20 mouse cellular contexts compared by ENCODE assay signal in genomic region chr12:70302022-70302720, GRCm38 (mm10). TPM values are rescaled to one million over a fixed set of nuclear protein-coding genes. Genes with fewer than 3 reads are reported as not detected.
DNase-seq lines count a peak whose midpoint lies in the region; ATAC-seq and TF ChIP-seq lines count a peak whose summit lies in the region.
"Had no signal": no experiment of that assay in that cellular context is flagged by ENCODE, and none has a peak within 500 bp of the region (broad histone marks: within the 10 kb centered on the region; RNA-seq: fewer than 3 reads in every experiment).

No protein-coding gene starts in this region.

- no peaks in the 10 kb centered on the region for H3K4me1 ChIP-seq in lung, postnatal 0 days (ENCODE audit: insufficient read depth, low read depth, low read length)
- H3K4me1 ChIP-seq in cortical plate, adult 2 months (ENCODE audit: control insufficient read depth, insufficient read depth, low read length): peaks cover 34% of the 10 kb centered on the region
- H3K4me1 ChIP-seq: embryonic facial prominence, embryonic 15.5 days; forebrain, embryonic 10.5 days; hindbrain, embryonic 10.5 days had no signal

- H3K4me3 ChIP-seq in layer of hippocampus, adult 2 months: no peak overlapping the region
- no peak overlapping the region for H3K4me3 ChIP-seq in lung, postnatal 0 days (ENCODE audit: low read depth, low read length)
- no peak overlapping the region for H3K4me3 ChIP-seq in cortical plate, adult 2 months (ENCODE audit: insufficient read depth, low read length)
- H3K4me3 ChIP-seq: embryonic facial prominence, embryonic 15.5 days; erythroblast, embryonic 14.5 days; forebrain, embryonic 10.5 days; forebrain, embryonic 15.5 days; gastrocnemius, adult 2 months; heart, embryonic 12.5 days; hindbrain, embryonic 10.5 days had no signal

- no peak for TF ChIP-seq POLR2A in cortical plate, adult 2 months (IDR thresholded peaks at IDR 0.05; ENCODE audit: extremely low read depth, insufficient read depth, low read length)

- H3K36me3 ChIP-seq in lung, postnatal 0 days (ENCODE audit: insufficient read depth, low read length): no peaks in the 10 kb centered on the region
- H3K36me3 ChIP-seq: embryonic facial prominence, embryonic 15.5 days; forebrain, embryonic 10.5 days; forebrain, embryonic 15.5 days; heart, embryonic 12.5 days; hindbrain, embryonic 10.5 days had no signal

- TF ChIP-seq EP300 in lung, postnatal 0 days (IDR thresholded peaks at IDR 0.05): no peak

- no peak overlapping the region for H3K9ac ChIP-seq in lung, postnatal 0 days (replicated peaks; ENCODE audit: low read depth)
- H3K9ac ChIP-seq: embryonic facial prominence, embryonic 15.5 days; forebrain, embryonic 15.5 days; heart, embryonic 12.5 days; hindbrain, embryonic 14.5 days had no signal

- H3K27me3 ChIP-seq in lung, postnatal 0 days (replicated peaks; ENCODE audit: insufficient read depth, low read length): no peaks in the 10 kb centered on the region
- H3K27me3 ChIP-seq: embryonic facial prominence, embryonic 15.5 days; forebrain, embryonic 15.5 days; heart, embryonic 12.5 days had no signal

- DNase-seq in layer of hippocampus, adult 2 months (ENCODE audit: low spot score in 2 of 2): no peak
- DNase-seq in layer of hippocampus, postnatal 14 days (ENCODE audit: low spot score in 2 of 2): no peak
- DNase-seq in lung, postnatal 0 days (ENCODE audit: low spot score): peak; percentile 58
- no peak for DNase-seq in lung, postnatal 14 days
- no peak for DNase-seq in liver
- DNase-seq: adrenal gland, adult 2 months; adrenal gland, postnatal 36 days; cerebellum, adult 11 months; cerebellum, adult 8-10 months; cerebellum, postnatal 25 days; gastrocnemius, adult 2 months; gastrocnemius, postnatal 25 days had no signal

- ATAC-seq in lung, postnatal 0 days: peak; percentile 59
- ATAC-seq: forebrain, embryonic 15.5 days had no signal

- H3K9me3 ChIP-seq in lung, postnatal 0 days (ENCODE audit: low read length): no peaks in the 10 kb centered on the region
- H3K9me3 ChIP-seq: embryonic facial prominence, embryonic 15.5 days; forebrain, embryonic 10.5 days; forebrain, embryonic 15.5 days; heart, embryonic 12.5 days; hindbrain, embryonic 10.5 days had no signal

- WGBS in lung, postnatal 0 days: 38% methylated on average over 5 of the region's 5 CpGs

- peak overlapping the region; percentile 59; the same call in 1 of the 2 replicates for H3K27ac ChIP-seq in layer of hippocampus, adult 2 months
- no peak overlapping the region for H3K27ac ChIP-seq in lung, postnatal 0 days (ENCODE audit: low read length)
- H3K27ac ChIP-seq in cortical plate, adult 2 months (ENCODE audit: insufficient read depth, low read length): peak overlapping the region; percentile 75
- H3K27ac ChIP-seq: embryonic facial prominence, embryonic 15.5 days; forebrain, embryonic 10.5 days; forebrain, embryonic 15.5 days; gastrocnemius, adult 2 months; hindbrain, embryonic 10.5 days had no signal

- TF ChIP-seq CTCF in layer of hippocampus, adult 2 months (conservative IDR thresholded peaks at IDR 0.05): no peak
- TF ChIP-seq CTCF in lung, postnatal 0 days (IDR thresholded peaks at IDR 0.05): no peak
- TF ChIP-seq CTCF in cortical plate, adult 2 months (IDR thresholded peaks at IDR 0.05; ENCODE audit: extremely low read depth, insufficient read depth, low read length): no peak

- H3K4me2 ChIP-seq in lung, postnatal 0 days (replicated peaks; ENCODE audit: low read depth, low read length): no peak overlapping the region
- H3K4me2 ChIP-seq: embryonic facial prominence, embryonic 15.5 days; forebrain, embryonic 15.5 days; heart, embryonic 12.5 days; hindbrain, embryonic 14.5 days had no signal

RNA-seq across cellular contexts. Expression of gene Trim9, which starts 45.2 kb away (rescaled TPM):
- 100 to 1,000 TPM; 306 to 310 TPM for total RNA-seq in layer of hippocampus, adult 2 months (2021)
- 100 to 1,000 TPM; 321 to 358 TPM for total RNA-seq in layer of hippocampus, postnatal 14 days (2021)
- 0.42 and 0.43 TPM in 2 replicates for polyA plus RNA-seq in lung, postnatal 0 days (2015; fragmentation: Nextera tagmentation; extraction: Ambion mirVana)
- polyA plus RNA-seq in cortical plate, adult 2 months (2012; rRNA removed): 202 and 211 TPM in 2 replicates
- polyA plus RNA-seq: erythroblast, embryonic 14.5 days had no signal
